Mouse (Mus musculus) liver, postnatal 0 days (tissue): ENCODE data around the gene Rab31.

Source experiments
- CTCF ChIP-seq: sonication (generic); IDR thresholded peaks from 2 replicates; pipeline ENCODE4 v1.5.1; 2016; ENCODE audit warnings: antibody characterized with exemption, low read depth
- EP300 ChIP-seq: IDR thresholded peaks from 2 replicates; pipeline ENCODE4 v1.6.1; 2016; ENCODE audit warnings: antibody characterized with exemption, low read depth, mild to moderate bottlenecking

DNA sequence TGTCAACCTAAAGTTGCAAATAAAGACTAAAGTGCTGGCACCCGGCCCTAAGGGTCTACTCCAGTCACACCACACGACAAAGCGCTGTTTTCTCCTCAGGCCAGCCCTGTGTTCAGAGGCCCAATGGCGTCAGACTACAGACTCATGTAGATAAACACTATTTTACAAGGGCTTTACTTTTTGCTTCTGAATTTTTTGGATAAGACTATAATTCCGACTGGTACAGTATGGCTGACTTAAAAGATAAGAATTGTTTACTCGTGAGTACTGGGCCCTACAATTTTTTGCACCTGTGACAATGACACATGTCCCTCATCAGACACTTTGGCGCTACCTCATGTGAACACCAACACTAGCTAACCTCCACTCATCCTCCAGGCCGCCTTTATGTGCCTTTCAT is 116.5 kb downstream of the Rab31 start:
- TF ChIP-seq CTCF, result no peak
- TF ChIP-seq EP300, result peak; percentile 83
